Mouse (Mus musculus) cerebellum, adult 2 months (tissue): ENCODE data around the gene Hoxb5. TPM values are rescaled to one million over a fixed set of nuclear protein-coding genes. Genes with fewer than 3 reads are reported as not detected.

Experiments
- DNase-seq, 2 experiments: peaks; one replicate each; pipeline ENCODE4 v3.0.0; 2021
- H3K27ac ChIP-seq: fragments of 200-500 bp; 2 replicates; pipeline ENCODE4 v1.5.1; 2012; ENCODE audit warnings: low read length, control low read depth, inconsistent platforms; ENCODE audit not compliant: insufficient read depth
- H3K27me3 ChIP-seq: fragments of 200-500 bp; 2 replicates; pipeline ENCODE4 v1.6.1; 2012; ENCODE audit warnings: inconsistent platforms, mild to moderate bottlenecking, low read length, moderate library complexity; ENCODE audit not compliant: control insufficient read depth, insufficient read depth
- H3K4me1 ChIP-seq: fragments of 200-500 bp; 2 replicates; pipeline ENCODE4 v1.6.1; 2011; ENCODE audit warnings: low read length; ENCODE audit not compliant: control insufficient read depth, insufficient read depth
- H3K4me3 ChIP-seq: fragments of 200-500 bp; replicated peaks from 2 replicates; pipeline ENCODE3; 2011; ENCODE audit warnings: mild to moderate bottlenecking, low read depth, low read length, control low read depth; ENCODE audit not compliant: insufficient read depth
- CTCF ChIP-seq: fragments of 200-500 bp; IDR thresholded peaks from 2 replicates; pipeline ENCODE4 v1.5.1; 2011; ENCODE audit warnings: low read depth, mild to moderate bottlenecking, control low read depth, low read length, moderate library complexity, borderline replicate concordance; ENCODE audit not compliant: insufficient read depth
- POLR2A ChIP-seq: fragments of 200-500 bp; IDR thresholded peaks from 2 replicates; pipeline ENCODE4 v1.6.1; 2011; ENCODE audit warnings: low read length, control low read depth, borderline replicate concordance; ENCODE audit not compliant: insufficient read depth
- WGBS: fragments of 180-500 bp; shearing (Covaris S2); methylation state at CpG from one replicate; pipeline ENCODE4 v1.1.7; 2018; 5-methylcytosine and 5-hydroxymethylcytosine counted together
- polyA plus RNA-seq: library from polyadenylated mRNA; depleted of rRNA; stranded (reverse); fragments of >200 nt; gene quantifications from 2 replicates; pipeline ENCODE4 v1.2.3, GENCODE M21; 2012

Gene Hoxb5
- polyA plus RNA-seq, 1 experiment, result 6.8 TPM

- Histone ChIP-seq H3K4me3 (no peak overlapping the region), H3K27ac (no peak overlapping the region), H3K27me3 (peaks cover 10% of the 10 kb centered on the region; the same call in 1 of the 2 replicates), H3K4me1 (no peaks in the 10 kb centered on the region)
- 3% methylated on average over 45 of the region's 45 CpGs for WGBS
- TF ChIP-seq POLR2A (no peak), CTCF (no peak)
- DNase-seq, result no peak
Observed at GRCm38 (mm10) chr11:96345893-96346806, 43.0 kb downstream of the Hoxb5 start.

- Histone ChIP-seq H3K27me3 (peaks cover 9% of the 10 kb centered on the region; the same call in 1 of the 2 replicates), H3K4me3 (no peak overlapping the region), H3K4me1 (no peaks in the 10 kb centered on the region), H3K27ac (no peak overlapping the region)
- DNase-seq, result no peak
- 10% methylated on average over 5 of the region's 5 CpGs for WGBS
- TF ChIP-seq CTCF (no peak), POLR2A (no peak)
Observed at GRCm38 (mm10) chr11:96346916-96347520, 43.9 kb downstream of the Hoxb5 start.

- no peak for DNase-seq
- no peak overlapping the region for H3K27ac ChIP-seq
- no peak overlapping the region for H3K4me3 ChIP-seq
- no peaks in the 10 kb centered on the region for H3K4me1 ChIP-seq
- no peak for TF ChIP-seq CTCF
- WGBS, result 11% methylated on average over 4 of the region's 4 CpGs
- H3K27me3 ChIP-seq, result peaks cover 13% of the 10 kb centered on the region; the same call in 1 of the 2 replicates
Observed at GRCm38 (mm10) chr11:96347717-96348116, 44.6 kb downstream of the Hoxb5 start.

GRCm38 (mm10) chr11:96348141-96348928 is 45.2 kb downstream of the Hoxb5 start:
- 5% methylated on average over 21 of the region's 21 CpGs for WGBS
- peaks cover 17% of the 10 kb centered on the region for H3K27me3 ChIP-seq
- no peak overlapping the region for H3K27ac ChIP-seq
- no peak for DNase-seq
- no peaks in the 10 kb centered on the region for H3K4me1 ChIP-seq
- TF ChIP-seq POLR2A (no peak), CTCF (no peak)
- H3K4me3 ChIP-seq, result no peak overlapping the region

- 17% methylated on average over 3 of the region's 3 CpGs for WGBS
- H3K4me3 ChIP-seq, result no peak overlapping the region
- no peak for DNase-seq
- peaks cover 19% of the 10 kb centered on the region for H3K27me3 ChIP-seq
- no peaks in the 10 kb centered on the region for H3K4me1 ChIP-seq
- H3K27ac ChIP-seq, result no peak overlapping the region
- no peak for TF ChIP-seq POLR2A
- no peak for TF ChIP-seq CTCF
Observed at GRCm38 (mm10) chr11:96348988-96349387, 45.9 kb downstream of the Hoxb5 start.

- Histone ChIP-seq H3K27me3 (peaks cover 20% of the 10 kb centered on the region), H3K4me3 (no peak overlapping the region), H3K4me1 (no peaks in the 10 kb centered on the region), H3K27ac (no peak overlapping the region)
- WGBS, result 7% methylated on average over 14 of the region's 14 CpGs
- DNase-seq, result no peak
- TF ChIP-seq POLR2A (no peak), CTCF (no peak)
Observed at GRCm38 (mm10) chr11:96349491-96350340, 46.6 kb downstream of the Hoxb5 start.

GRCm38 (mm10) chr11:96350341-96350624 is 47.1 kb downstream of the Hoxb5 start, which contains the start of gene Hoxb2:
TSS of gene Hoxb2 (plus strand) at chr11:96350525.
- H3K27me3 ChIP-seq, result peaks cover 22% of the 10 kb centered on the region
- H3K4me3 ChIP-seq, result no peak within 1 kb of the TSS
- H3K27ac ChIP-seq, result no peak within 1 kb of the TSS
- no peaks in the 10 kb centered on the region for H3K4me1 ChIP-seq
- TF ChIP-seq POLR2A (no peak), CTCF (no peak)
- DNase-seq, result no peak
- 27% methylated on average over 2 of the region's 2 CpGs for WGBS
